Mouse (Mus musculus) G1E-ER4 (cell line): ENCODE data around the gene Lrrc8c. TPM values are rescaled to one million over a fixed set of nuclear protein-coding genes. Genes with fewer than 3 reads are reported as not detected.

Source experiments
- GATA1 ChIP-seq: IDR thresholded peaks from one replicate; pipeline ENCODE4 v1.8.0; 2012; ENCODE audit warnings: low read length, inconsistent platforms
- polyA plus RNA-seq: library from polyadenylated mRNA; stranded (reverse); fragments of >175 nt; gene quantifications from 2 replicates; pipeline ENCODE4 v1.2.3, GENCODE M21; 2012

The Lrrc8c gene
- polyA plus RNA-seq, 1 experiment: 129 TPM

DNA sequence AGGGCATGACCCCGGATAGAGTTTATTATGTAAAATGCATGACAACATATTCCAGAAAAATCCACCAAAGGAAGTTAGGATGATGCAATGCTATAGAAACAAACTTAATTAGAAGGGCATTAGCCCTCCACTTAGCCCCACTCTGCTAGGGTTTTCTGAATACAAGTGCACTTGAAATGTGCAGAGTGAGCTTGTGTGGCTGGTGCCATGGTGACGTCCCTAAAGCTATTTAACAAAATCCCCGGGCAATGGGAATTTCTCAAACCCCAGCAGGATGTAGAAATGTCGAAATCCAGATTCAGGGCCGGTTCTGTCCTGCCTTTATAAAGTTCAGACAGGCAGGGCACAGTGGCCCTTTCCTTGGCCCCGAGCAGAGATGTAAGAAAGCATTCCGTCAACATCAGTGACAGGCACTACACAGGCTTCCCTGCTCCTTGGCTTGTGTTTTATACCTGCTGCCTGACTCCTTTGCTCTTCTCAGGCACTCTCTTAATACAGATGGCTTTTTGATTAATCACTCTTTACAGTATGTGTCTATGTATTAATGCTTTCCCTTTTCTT is 47.7 kb downstream of the Lrrc8c start:
- TF ChIP-seq GATA1: no peak

DNA sequence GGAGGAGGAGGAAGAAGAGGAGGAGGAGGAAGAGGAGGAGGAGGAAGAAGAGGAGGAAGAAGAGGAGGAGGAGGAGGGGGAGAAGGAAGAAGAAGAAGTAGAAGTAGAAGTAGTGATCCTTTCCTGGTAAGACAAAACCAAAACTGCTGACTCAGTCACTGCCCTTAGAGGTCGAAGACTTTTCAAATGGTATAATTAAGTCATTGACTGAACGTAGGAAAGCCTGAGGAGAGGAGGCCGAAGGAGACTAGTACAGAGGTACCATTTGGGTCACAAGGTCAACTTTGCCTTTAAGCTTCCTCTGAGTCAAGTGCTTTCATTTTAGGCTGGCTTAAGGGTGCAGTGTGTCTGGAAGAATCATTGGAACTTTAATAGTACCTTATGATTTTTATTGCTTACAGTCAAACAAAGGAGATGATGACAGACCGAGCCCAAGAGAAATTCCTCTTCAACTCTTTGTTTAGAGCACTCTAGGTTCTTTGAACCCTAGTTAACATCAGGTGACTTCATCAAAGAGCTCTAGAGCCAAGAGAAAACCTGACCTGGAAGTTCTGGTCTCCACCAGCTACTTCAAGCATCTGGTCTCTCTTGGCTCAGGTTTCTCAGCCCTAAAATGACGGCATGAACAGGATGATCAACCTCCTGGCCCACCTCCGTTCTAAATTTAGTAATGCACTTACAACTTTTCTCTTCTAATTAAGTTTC is 49.0 kb downstream of the Lrrc8c start:
- no peak for TF ChIP-seq GATA1

DNA sequence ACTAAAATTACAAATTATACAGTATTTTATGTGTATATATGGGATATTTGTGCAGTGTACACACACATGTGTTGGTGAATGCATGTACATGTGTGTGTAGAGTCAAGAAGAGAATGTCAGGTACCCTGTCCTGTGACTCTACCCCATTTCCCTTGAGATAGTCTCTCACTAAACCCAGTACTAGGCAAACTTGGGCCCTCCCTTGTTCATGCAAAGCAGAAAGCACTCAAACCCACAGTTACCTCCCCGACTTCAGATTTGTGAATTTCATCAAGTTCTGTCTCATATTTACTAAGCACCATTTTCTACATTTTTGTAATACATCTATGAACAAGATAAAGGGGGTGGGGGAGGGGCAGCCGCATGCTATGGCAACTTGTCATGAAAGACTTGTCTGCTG is 50.0 kb downstream of the Lrrc8c start:
- no peak for TF ChIP-seq GATA1

DNA sequence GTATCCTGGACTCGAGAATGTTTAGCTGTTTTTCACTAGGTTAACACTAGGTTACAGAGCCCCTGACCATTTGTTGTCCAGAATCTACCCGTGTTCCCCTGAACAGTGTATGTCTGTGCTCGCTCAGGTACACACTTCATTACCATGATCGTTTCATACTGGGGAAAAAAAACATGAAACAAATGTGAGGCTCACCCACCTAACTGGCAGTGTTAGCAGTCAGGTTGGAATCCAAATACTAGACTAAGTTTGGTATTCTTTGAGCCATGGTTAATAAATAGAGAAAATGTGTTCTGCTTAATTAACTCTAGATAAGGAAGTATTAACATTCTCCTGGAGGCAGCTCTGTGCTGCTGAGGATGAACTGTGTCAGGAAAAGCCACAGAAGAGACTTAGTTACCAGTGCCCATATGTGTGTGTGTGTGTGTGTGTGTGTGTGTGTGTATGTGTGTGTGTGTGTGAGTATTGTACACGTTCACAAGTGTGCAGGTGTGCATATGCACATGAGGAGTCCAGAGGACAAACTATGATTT is 53.0 kb downstream of the Lrrc8c start:
- no peak for TF ChIP-seq GATA1

DNA sequence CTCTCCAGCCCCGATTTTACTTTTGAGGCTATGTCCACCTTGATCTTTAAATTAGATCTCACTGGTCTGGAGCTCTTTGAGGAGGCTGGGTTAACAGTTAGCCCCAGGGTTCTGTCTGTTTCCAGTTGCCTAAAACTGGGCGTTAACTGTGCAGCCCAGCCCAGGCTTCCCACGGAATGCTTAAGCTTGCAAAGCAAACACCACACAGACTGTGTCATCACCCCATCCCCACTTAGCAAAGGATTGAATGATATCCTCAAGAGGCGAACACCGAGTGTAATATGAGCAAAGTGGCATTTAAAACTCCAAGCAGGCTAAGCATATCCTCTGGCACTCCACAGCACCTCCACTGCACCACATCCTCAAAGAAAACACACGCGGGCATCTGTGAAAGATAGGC is 53.7 kb downstream of the Lrrc8c start:
- no peak for TF ChIP-seq GATA1

DNA sequence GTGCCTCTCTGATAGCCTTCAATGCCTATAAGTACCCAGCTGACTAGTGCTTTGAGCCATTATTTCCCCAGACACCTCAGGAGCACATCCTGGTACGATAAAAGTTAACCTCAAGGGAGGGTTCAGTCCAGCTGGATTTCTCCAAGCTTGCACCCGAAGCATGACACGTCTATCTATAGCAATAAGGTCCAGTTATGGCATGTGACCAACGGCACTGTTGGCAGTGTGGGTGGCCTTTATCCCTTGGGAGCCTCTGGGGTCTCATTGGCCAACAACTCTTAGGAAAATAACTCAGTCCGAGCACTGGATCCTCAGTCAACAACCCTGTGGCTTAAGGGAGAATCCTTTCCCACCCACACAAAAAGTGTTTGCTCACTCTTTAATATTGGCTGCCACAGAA is 55.6 kb downstream of the Lrrc8c start:
- no peak for TF ChIP-seq GATA1

DNA sequence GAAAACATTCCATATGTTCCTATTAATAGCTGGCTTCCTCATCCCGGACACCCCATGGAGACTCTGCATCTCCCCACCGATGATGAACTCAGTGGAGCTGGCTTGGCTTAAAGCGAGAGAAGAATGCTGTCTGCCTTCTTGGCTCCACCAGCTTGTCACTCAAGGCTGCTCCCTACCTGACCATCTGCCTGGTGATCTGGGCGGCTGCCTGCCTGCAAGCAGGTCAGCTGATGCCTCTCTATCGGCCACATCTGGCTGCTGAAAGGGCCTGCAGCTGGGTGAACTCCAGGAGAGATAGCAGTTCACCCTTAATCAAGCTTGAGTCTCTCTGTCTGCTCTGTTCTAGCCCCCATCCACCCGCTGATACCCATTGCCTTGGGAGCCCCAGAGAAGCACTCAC is 56.7 kb downstream of the Lrrc8c start:
- no peak for TF ChIP-seq GATA1

DNA sequence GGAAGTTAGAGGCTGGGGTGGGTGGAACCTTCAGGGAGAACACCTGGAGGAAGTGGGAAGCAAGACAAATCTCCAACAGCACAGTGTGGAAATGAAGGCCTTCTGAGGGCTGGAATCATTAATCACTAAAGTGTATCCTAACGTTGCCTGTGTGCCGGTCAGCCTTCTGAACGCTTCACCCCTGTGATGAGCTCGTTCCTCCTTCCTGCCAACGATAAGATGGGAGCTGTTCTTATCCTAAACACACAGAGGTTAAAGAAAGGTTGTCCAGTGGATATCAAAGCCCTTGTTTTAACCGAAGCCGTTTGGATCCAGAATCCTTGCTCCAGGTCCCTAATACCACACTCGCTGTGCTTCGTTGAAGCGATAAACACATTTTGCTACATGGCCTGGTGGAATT is 61.7 kb downstream of the Lrrc8c start:
- TF ChIP-seq GATA1: no peak

DNA sequence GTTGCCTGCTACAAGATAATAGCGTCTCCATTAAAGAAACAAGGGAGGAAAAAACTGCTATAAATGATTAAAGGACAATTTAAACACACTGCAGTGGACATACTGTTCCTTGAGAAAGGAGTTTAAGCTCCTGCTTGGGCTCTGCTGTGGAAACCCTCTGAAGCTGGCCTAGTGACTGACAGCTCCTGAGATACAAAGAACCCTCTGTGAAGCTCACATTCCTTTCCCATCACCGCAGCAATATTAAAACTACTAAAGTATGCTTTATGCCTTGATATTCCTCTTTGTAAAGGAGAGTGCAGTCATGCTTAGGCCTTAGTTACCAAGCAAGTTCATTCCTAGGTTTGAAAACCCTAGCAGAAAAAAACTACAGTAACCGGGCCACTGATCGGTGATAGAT is 66.7 kb downstream of the Lrrc8c start:
- no peak for TF ChIP-seq GATA1

DNA sequence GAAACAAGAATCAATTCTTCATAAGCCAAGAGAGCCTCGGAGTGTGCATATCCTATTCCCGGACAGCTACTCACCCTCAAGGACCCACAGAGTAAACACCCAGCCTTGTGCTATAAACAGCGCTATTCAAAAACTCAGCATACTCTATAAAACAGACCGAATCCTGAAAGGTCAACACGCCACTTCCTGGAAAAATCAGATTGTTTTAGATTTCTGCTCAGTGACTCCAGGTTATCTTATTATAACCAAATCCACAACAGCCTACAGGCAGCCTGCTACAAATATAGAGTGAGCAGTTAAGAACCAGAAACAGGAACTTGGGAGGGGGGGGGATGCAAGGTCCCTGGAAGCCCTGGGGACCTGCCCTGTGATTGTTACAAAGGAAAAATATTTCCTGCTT is 67.5 kb downstream of the Lrrc8c start:
- no peak for TF ChIP-seq GATA1

DNA sequence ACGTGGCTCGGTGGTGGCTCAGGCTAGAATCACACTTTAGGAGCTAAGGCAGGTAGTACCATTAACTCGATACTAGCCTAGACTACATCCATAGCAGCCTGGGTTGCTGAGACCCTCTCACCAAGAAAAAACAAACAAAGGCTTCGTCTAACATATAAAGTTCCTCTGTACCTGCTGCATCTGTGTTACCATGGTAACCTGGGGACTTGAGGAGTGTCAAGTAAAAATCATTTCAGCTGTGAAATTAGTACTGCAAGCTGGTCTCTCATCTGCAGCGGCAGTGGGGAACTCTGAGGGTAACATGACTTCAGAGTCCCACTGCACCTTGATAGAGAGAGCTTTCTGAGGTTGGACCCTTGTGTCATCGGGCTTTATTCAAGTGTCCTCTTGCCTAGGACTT is 68.3 kb downstream of the Lrrc8c start:
- TF ChIP-seq GATA1: no peak

DNA sequence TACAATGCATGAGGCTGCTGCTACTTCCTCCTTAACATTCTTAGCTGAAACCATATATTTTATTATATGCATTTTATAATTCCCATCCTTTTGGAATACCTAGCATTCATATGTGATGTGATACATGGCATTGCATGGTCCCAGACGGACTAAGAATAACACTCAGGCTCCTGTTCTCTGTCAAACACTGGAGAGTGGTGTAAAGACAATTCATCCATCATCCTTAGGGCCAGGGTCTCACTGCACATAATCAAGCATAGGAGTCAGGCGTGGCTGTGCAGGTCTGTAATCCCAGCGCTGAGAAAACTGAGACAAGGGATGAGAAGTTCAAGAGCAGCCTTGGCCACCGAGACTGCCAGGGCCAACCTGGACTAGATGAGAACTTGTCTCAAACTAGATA is 69.5 kb downstream of the Lrrc8c start:
- TF ChIP-seq GATA1: no peak

DNA sequence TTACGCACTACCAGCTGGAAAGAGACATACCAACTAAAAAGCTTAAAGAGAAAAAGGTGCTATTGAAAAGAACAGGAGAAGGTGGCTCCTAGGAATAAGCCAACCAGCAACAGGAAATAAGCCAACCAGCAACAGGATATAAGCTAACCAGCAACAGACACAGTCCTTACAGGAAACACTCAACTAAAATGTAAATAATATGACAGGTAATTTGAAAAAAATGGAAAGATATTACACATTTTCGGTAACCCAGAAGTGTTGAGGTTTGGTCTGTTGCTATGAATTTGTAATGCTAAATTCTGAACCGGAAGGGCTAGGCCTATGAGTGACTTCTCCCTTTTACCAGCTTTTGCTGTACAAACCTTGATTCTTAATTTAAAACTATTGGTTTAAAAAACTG is 69.9 kb downstream of the Lrrc8c start:
- no peak for TF ChIP-seq GATA1

DNA sequence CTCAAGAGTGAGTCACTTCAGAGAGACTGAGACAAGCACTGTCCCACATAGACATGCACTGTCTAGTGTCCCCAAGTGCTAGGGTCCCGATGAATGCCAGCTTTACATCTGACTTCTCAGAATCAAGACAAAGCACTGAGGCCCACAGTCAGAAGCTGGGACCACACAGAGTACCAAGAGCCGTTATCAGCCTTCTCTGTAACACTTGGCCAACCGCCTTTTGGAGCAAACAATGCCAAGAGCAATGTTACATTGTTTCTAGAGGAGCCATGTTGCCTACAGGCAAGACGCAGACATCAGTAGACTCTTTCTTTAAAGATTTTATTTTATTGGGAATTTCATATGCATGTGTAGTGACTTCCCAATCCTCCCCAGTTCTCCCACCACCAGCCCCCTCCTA is 73.2 kb downstream of the Lrrc8c start:
- TF ChIP-seq GATA1: no peak

DNA sequence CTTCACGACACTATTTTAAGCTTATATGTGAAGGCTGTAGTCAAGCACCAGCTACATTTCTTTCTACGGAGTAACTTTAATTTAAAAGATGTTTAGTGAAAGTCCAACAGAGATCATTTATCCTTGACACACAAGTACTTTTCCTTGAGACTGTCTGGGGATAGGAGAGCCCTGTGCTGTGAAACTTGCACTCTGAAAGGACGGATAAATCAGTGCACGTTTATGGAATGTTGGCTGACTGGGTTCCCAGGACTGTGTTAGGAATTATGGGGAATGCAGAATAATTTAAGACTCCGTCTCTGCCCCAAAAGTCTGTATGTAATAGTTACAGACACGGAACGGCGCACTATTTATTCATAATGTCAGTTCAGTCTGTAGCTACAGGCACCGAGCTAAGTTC is 74.4 kb downstream of the Lrrc8c start:
- TF ChIP-seq GATA1: no peak

DNA sequence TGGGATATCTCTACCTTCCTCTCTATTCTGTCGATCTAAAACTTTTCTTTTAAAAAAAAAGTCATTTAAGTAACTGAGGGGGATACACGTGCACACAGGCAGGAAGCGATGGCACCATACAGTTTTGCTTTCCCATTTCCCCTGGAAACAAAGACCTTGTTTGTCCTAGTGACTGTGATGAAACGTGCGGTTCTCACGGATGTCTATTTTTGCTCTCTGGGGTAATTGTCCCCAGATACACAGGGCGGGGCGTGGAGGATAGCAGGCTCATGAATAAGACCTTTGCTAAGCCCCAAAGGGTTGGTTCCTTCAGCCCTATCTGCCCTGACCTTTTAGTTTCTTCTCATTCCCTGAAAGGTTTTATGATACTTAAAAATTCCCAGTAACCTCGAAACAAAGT is 79.7 kb downstream of the Lrrc8c start:
- no peak for TF ChIP-seq GATA1

DNA sequence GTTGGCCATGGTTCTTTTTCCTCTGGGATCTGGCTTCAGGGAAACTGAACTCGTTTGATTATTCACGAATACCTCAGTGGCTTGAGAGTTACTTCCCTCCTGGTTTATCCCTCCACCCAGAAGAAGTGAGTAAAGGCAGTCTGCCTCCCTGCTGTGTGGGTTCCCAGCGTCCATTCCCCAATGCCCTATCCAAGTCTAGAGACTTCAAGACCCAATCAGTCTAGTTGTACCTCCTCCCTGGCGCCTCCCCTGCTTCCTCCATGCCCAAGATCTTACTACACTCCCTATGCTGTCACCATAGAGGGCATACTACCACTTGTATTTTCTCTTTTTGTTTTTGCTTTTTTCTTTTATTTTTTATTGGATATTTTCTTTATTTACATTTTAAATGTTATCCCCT is 80.1 kb downstream of the Lrrc8c start:
- TF ChIP-seq GATA1: no peak

DNA sequence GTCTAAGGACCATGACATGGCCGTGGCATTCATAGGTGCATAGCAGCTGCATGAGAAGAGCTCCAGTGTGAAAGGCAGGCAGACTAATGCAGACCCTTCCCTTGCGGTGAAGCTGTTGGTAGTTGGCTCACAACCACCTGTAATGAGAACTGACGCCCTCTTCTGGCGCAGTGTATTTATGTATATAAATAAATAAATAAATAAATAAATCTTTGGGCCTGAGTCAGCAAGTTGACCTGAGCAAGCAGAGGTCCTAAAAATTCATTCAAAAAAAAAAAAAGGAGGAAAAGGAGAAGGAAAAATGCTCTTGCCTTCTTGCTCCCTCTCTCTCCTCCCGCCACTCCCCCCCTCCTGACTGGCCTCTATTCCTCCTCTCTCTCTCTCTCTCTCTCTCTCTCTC is 81.8 kb downstream of the Lrrc8c start:
- TF ChIP-seq GATA1: no peak

DNA sequence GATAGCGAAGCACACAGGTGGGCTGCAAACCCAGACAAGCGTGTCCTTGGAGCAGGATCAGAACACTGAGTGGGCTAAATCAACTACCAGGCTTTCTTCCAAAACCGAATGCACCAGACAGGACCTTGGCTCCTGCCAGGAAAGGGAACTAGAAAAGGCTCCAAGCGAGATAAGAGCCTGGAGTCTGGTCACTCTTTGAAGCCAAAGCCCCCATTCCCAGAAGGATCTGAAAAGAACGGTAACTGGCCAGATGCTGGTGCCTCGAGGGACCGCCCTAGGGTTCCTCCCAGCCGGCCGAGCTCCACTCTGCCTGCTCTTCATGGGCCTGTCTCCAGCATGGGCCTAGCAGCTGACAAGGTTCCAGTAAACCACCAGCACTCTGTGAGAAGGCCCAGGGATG is 83.4 kb downstream of the Lrrc8c start:
- no peak for TF ChIP-seq GATA1
